Mouse (Mus musculus) liver (tissue): ENCODE data around the gene Ing3.

Experiments
- DNase-seq: peaks from one replicate; pipeline ENCODE4 v3.0.0-alpha.2; 2020; ENCODE audit warnings: mixed read lengths

The Ing3 gene

DNA sequence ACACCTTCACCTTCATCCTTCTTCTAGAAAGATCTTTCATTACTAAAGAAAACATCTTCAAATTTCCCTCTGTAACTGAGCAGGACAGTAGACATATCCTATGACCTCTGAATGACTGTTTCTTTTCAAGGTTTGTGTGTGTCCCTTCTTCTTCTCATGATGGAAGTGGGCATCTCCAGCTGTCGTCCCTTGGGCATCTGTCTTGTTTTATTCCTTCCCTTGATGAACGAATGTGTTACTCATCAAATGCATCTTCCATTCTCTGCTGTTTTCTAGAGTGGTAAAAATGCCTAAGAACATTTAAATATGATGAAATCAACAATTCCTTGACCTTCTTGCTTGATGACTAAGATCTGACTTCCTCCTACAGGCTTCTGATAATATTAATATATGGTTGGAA, 43.7 kb downstream of the Ing3 start:
- no peak for DNase-seq

DNA sequence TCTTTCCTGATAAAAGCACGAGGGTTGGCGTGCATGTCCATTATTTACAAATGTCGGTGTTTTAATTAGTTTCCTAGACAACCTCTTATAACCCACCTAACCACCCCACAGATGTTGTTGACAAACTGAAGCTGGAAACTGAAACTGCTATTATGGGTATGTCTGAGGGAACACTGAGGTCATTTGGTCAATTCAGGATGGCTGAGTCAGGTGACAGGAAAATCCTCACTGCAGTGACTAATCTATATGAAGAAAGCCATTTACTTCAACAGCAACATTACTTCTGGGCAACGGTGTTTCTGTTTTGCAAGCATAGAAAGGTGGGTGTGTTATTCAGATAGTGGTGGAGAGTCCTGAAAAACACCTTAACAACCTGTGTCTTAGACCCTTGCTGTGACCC, 48.8 kb downstream of the Ing3 start:
- no peak for DNase-seq

DNA sequence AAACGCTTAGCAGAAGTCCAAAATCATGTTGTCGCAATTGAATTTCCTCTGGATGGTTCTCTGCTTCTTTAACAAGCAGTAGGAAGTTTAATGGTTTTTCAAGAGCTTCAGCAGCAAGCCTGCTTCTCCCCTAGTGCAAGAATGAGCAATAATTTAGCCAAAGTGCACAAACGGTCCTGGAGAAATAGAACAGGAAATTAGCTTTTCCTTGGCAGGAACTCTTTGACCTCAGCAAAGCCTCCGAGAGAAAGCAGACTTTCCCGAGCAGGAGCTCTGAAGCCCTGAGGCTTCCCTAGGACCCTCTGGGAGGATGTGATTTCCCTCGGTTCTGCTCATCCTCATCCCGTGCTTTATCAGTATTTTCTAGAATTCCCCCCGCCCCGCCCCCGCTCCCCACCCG, 49.7 kb downstream of the Ing3 start:
- DNase-seq = no peak

DNA sequence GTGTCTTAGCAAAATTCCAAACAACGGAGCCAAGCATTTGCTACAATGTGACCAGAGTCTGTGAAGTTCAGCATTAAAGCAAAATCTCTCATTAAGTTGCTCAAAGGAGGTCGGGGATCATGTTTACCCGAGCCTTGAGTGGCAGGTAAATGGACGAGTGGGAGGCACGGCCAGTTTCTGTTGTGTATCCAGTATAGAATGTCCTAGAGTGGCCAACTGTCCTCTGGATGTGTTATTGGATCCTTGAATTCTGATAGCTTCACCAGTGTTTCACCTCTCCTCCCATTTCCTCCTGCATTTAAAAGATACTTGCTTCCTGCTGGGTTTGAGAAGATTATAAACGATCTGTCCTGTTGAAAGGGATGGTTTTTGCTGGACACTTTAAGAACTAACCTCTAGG, 50.7 kb downstream of the Ing3 start:
- no peak for DNase-seq

DNA sequence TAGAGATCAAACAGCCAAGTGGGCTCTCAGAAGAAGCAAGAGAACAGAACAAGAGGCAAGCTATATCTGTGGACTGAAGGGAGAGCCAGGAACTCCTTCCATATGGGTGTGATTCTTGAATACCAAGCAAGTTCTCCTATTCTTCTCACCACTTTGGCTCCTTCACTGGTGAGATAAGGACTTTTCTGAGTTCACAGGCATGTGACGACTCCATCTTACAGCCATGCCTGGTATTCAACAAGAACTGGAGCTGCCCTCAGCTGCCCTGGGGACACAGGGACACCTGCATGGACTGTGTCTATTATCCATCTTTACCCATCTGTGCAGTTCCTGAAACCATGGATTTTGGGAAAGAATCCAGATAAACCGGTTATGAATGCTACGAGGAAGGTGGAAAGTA, 51.5 kb downstream of the Ing3 start:
- no peak for DNase-seq

DNA sequence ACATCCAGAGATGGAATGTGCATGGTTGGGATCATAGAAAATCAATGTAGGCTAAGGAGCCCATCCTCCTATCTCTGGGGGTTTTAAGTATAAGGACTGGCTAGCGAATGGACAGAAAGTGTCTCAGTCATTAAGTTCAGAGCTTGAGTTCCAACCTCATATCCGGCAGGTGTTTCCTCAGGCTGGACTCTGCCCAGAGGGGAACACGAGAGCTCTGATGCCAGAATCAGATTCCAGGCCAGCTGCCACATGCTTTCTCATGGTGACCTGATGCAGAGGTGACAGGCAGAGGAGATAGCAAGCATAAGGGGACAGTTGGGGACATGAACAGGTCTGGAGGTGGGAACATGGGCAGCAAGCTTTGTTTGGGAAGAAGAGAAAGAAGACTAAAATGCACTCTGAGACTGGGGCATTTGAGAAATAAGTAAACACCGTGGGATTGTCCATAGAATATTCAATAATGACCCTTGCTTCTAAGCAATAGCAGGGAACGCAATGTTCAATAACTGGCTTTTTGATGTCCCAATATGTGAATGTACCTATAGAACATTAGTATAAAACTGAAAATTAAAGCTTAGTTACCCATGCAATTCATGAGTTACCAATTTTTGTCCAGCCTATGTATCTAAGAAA, 52.0 kb downstream of the Ing3 start:
- no peak for DNase-seq

DNA sequence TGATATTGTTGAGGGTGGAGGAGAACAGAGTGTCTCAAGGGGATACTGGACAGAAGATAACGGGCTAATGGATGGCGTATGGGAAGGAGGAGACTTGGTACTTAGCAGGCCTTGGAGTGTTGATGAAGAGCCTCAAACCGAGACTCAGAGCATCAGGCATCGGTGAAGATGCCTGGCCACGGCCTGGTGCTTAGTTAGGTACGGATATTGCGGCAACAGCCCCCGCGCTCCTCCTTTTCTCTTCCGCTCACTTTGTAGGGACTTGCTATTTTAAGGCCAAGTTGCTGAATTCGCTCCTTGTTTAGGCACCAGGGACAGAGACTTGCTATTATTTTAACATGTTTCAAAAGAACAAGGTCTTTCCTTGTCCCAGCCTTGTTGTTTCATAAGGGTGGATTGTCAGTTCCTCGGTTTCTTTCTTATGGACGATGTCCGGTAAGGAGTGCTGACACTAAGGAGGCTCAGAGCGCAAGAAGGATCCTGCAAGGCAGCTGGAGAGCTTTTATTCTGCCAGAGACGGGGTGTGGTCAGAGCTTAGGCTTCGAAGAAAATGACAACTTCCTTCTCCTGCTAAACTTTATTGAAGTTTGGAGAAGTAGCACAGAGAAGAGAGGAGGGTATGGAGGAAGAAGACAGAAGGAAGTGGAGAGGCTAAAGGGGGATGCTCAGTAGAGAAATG, 53.3 kb downstream of the Ing3 start:
- DNase-seq = no peak

DNA sequence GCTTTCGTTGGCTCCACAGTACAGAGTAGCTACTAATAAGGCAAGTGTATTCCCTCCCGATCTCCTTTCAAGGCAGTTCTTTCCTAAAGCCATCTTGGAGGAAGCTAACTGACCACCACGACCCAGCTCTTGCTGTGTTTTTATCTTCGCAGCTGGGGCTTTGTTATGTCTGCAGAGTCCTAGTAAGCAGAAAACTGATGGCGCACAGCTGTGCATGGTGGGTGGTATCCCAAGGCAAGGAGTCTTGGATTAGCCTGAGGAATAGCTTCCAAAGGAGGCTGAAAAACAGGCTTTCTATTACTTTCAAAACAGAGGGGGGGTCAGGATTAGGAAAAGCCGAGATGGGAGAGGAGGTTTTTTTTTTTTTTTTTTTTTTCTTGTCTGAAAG, 53.8 kb downstream of the Ing3 start:
- DNase-seq = no peak

DNA sequence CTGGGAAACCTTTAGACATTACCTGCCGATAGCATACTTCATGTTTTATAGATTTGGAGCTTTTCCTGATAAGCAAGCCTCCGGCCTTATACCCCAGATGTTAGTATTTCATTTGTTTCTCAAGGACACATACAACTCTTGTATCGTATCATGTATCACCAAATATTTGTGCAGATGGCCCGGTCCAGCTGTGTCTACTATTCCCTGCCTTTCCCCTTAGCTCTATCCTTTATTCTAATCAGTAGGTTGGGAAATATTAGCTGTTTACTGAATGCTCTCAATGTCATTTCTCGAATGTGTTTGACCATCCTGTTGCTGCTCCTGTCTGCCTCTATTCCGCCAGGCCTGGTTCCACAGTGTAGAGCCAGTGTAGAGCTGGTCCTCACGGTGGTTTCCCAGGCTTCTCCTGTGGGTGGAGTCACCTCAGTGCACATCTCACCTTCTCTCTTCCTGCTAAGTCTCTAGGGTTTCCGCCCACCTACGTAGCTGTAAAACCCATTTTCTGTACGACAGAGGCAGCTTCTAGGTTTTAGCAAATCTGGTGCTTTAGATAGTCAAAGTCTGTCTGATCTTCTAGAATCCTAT, 54.7 kb downstream of the Ing3 start:
- DNase-seq = no peak

DNA sequence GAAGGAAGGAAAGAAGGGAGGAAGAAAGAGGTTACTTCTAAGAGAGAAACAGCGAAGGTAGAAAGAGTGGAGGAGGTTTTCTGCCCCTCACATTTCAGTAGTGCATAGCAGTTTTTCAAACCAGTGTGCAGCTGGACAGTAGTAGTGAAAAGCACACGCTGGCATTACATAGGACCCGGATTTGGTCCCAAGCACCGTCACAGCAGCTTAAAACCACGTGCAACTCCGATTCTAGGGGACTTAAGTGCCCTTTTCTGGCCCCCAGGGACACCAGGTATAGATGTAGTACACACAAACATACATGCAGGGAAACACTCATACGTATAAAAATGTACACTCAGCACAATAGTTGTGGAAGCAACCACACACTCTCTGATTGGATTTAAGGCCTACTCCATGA, 59.0 kb downstream of the Ing3 start:
- no peak for DNase-seq

DNA sequence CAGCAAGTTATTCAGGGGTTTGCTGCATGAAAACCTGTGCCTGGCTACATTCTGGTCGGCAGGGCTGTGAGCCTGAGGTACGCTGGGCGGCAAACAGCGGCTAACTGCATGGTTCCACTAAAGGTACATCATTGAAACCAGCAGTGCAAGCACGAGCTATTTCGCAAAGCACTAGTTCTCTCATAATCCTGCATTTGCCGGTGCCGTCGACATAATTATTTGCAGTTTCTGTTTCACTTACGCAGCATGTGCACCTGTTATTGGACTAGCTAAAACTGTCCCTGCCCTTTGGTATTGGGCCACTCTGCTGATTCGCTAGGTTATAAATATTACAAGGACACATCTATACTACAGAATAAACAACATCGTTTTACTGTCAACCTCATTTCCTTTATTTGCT, 60.9 kb downstream of the Ing3 start:
- no peak for DNase-seq

DNA sequence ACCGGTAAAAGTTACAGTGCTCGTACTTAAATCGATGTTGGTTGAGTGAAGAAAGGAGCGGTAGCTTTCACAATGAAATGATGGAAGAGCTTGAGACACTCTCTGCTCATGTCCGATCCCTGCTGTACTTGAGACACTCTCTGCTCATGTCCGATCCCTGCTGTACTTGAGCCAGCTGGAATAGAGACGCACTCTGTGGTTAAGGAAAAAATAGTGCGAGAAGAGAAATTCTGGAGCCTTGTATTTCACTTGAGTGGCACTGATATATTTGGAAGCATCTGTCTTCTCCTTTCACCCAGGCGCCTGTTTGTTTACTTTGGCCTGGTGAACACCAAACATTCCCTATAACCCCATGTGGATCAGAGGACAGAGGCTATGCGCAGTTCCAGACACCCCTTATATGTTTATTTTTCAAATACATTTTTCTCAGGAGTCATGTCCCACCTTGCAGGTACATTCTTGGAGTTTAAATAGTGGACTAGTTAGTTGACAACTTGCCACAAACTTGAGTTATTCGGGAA, 61.5 kb downstream of the Ing3 start:
- DNase-seq = no peak

DNA sequence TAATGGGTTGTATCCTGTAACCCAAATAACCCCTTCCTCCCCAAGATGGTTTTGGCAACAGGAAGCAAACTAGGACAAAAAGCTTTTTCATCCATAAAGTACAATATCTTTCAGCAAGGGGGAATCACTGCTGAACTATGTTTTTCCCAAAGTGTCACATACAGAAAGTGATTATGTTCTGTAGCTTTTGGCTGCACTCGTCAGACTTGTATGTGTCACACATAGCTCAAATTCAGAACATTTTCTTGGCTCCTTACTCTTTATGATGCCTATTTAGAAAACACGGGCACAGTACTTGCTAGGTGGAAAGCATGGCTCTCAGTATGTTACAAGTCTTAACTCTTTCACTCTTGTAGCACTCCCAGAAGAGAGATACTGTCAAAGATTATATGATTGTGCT, 62.2 kb downstream of the Ing3 start:
- DNase-seq = no peak

DNA sequence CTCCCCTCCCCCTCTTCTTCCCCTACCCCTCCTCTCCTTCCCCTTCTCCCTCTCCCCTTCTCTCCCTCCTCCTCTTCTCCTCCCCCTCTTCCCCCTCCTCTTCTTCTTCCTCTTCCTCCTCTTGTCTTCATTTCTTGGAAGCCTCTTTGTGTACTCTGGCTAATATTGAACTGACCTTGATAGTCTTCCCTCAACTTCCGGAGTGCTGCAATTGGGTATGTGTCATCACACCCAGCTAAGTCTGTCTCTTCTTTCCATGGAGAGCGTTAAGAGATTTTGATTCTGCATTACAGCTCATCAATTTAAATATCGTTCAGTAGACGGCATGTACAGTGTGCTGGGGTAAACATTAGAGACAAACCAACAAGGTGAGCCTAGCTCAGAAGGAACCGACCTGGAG, 62.7 kb downstream of the Ing3 start:
- no peak for DNase-seq

DNA sequence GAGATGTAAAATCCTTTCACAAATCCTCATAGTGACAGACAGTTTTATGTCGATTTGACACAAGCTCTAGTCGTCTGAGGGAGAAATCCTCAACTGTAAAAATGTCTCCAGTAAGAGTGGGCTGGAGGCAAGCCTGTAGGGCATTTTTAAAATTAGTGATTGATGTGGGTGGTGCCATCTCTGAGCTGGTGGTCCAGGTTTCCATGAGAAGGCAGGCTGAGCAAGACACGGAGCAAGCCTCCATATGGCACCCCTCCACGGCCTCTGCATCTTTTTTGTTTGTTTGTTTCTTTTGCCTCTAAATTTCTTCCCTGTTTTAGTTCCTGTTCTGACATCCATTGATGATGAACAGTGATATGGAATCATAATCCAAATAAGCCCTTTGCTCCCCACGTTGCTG, 63.1 kb downstream of the Ing3 start:
- DNase-seq = no peak

DNA sequence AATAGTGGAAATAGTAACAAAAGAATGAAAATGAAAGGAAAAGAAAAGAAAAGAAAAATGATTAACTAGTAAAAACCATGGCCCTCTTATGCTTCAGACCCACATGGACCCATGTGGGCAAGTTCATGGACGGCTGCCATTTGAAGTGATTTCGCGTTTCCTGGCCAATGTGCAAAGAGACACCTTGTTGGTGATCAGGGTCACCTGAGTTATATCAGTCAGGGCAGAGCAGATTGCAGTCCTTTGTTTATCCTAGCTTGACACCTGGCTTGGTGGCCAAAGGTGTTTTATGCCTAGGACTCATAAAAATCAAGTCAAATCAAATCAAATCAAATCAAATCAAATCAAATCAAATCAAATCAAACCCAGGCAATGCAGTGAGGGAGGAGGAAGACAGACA, 64.0 kb downstream of the Ing3 start:
- no peak for DNase-seq

DNA sequence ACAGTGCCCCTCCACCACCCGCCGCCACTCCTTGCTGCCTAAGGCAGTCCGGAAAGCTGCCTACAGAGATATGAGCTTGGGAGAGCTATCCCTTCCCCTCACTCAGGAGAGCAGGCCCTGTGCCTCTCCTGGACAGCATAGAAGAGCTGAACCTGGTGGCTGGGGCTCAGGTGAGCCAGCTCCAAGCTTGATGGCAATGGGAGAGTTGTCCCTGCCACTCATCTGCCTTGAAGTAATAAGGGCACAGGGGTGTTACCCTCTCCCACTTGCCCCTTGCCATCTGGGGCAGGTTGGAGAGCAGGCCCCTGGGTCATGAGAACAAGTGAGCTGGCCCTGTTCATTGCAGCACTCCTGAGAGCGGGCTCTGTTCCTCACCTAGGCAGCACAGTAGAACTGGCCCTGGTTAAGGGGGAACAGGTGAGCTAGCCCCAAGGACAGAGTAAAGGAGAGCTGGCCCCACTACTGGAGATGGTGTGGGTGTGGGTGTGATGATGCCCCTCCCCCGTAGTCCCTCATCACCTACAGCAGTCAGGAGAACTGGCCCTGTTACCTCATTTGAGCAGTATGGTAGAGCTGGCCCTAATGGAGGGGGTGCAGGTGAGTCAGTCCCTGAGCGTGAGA, 65.0 kb downstream of the Ing3 start:
- no peak for DNase-seq

DNA sequence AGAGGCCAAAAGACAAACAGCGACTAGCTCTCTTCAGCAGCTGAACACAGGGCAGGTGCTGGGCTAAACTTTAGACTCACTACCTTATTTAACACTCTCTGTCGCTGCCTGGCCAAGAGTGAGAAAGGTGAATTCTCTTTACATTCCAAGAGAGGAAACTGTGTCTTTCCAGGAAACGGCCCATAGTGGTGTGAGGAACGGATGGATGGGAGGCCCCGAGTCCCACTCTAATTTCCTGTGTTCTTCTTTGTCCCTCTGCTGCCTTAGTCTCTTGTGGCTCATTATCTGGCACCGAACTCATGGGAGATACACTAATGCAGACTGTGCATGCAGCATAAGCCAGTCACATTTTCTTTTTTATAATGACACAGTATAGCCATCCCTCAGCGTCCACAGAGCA, 68.3 kb downstream of the Ing3 start:
- DNase-seq = no peak

DNA sequence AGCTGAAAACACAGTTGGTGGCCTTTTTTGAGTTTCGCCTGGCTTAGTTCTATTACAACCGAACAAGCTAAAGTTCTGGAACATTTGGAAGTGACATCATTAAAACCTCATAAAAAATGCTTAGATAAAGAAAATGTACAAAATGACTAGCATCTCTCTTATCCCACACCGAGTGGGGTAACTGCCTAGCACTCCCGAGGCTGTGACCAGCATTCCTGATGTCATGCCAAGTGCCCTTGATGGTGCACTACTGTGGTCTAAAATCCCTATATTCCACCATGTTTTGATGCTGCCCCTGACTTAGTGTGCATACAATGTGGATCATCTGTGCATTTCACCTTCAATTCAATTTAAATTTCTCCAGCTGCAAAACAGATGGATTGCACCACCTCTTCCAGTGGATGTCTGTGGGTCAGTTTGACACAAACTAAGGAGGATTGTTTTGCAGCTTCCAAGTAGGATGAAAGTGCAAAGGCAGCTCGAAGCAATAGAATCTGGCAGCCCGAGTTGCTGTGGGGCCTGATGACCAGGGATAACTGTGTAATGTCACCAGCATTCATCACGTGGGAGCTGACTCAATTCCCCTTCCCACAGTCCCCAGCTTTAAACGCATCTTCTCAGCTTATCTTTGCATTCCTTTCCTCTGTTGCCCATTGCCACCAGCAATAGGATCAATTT, 69.5 kb downstream of the Ing3 start:
- no peak for DNase-seq

DNA sequence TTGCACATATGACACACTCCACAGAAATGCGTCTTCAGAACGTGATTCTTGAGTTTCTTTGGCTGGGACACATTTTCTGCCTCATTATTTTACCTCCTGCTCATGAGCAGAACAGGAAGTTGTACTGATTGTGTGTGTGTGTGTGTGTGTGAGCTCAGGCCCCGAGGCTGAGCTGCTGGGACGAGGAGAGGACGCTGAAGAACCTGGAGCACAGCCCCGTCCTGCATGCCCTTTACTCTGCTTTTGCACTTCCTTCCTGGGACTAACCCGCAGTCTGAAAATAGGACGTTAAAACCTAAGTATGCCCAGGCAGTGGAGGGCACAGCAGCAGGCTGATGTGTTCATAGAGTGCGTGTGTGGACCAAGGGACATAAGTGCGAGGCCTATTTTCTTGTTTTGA, 70.3 kb downstream of the Ing3 start:
- DNase-seq = no peak

DNA sequence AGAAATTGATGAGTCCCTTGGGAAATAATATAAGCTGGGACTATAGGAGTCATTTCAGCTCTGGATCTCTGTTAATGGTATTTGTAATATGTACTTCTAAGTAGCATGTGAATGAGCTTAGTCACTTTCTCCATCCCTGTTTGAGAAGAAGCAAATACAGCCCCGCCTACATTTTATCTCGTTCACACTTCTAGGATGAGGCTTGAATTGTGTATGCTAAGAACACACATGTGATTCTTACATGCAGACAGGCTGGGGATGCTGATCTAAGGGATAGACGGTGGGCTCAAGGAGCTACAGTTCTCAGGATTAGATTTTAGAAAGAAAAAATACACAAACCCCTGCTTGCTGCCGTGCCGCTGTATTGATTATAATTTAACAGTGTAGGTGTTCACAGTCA, 71.3 kb downstream of the Ing3 start:
- DNase-seq = no peak

DNA sequence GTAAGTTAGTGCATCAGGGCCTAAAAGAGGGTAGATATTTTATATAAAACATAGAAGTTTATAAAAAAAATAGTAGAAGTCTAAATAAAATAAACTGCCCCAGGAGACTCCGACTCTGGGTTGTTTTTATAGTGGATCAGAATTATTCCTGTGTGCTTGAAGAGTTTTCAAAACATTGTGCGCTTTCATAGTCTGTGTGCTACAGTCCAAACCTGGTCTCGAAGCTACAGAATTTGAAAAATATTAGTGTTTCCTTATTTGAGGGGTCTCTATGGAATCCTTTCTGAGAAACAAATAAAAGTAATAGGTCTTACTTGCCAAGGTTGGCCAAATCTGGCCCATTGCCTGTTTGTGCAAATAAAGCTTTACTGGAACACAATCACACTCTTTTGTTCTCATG, 71.9 kb downstream of the Ing3 start:
- DNase-seq = no peak

DNA sequence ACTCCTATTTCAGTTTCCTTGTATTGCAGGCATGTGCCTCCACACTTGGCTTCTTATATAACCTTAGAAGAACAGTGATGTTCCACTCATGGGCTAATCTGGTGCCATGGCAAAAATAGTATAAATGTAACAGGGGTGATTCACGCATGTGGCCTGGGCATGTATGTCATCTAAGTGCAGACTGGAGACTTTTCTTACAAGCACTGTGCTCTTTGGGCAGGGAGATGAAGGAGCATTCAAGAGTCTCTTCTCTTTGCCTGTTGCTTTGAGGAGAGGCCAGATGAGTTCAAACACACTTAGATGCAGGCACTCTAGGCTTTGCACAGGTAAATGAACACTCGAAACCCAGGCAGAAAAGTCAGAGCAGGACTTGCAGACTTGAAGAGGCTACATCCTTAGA, 74.8 kb downstream of the Ing3 start:
- DNase-seq = no peak
